Comparison of ENCODE assay signal across 8 mouse cellular contexts in the genomic region with DNA sequence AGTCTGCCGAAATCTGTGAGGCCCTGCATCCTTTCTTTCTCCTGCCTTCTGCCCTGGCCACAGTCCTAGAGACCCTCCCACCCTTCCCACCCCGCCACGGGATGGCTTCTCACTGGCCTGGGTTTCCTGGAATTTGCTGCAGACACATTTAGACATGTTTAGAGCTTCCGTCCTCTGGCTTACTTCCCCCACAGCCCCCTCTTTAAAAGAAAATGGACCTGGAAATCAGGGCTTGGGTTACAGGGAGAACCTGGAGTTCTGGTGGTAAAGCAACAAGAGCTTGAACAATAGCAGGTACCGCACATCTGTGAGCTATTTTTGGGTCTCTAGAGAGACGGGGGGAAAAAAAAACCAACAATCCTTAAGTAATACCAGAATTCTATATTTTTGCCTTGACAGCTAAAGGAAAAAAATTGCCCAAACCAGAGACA. TPM values are rescaled to one million over a fixed set of nuclear protein-coding genes. Genes with fewer than 3 reads are reported as not detected.
A peak's percentile ranks its signal among the peaks of the same experiment; 100 is the strongest.
DNase-seq lines count a peak whose midpoint lies in the region; ATAC-seq lines count a peak whose summit lies in the region.

No protein-coding gene starts in this region.

- no peak for DNase-seq in lung, postnatal 10 days
- peak; percentile 82 for DNase-seq in embryonic facial prominence, embryonic 11.5 days (ENCODE audit: low spot score)
- DNase-seq in frontal cortex, postnatal 14 days (ENCODE audit: low spot score in 2 of 2), result no peak
- DNase-seq in lung, postnatal 36 days, result no peak

- no peaks in the 10 kb centered on the region for H3K9me3 ChIP-seq in lung, embryonic 15.5 days
- H3K9me3 ChIP-seq in embryonic facial prominence, embryonic 11.5 days (replicated peaks; ENCODE audit: control insufficient read depth, low read length), result no peaks in the 10 kb centered on the region
- no peaks in the 10 kb centered on the region for H3K9me3 ChIP-seq in intestine, embryonic 15.5 days
- H3K9me3 ChIP-seq in neural tube, embryonic 14.5 days (ENCODE audit: control insufficient read depth, low read length), result no peaks in the 10 kb centered on the region

- no peak overlapping the region for H3K4me3 ChIP-seq in lung, embryonic 15.5 days
- H3K4me3 ChIP-seq in embryonic facial prominence, embryonic 11.5 days (ENCODE audit: low read depth, low read length), result no peak overlapping the region
- H3K4me3 ChIP-seq in intestine, embryonic 15.5 days (replicated peaks), result no peak overlapping the region
- no peak overlapping the region for H3K4me3 ChIP-seq in neural tube, embryonic 14.5 days (ENCODE audit: low read depth, low read length)

- H3K4me1 ChIP-seq in lung, embryonic 15.5 days, result peaks cover 42% of the 10 kb centered on the region
- peaks cover 15% of the 10 kb centered on the region for H3K4me1 ChIP-seq in embryonic facial prominence, embryonic 11.5 days (ENCODE audit: control insufficient read depth, insufficient read depth, low read length)
- peaks cover 34% of the 10 kb centered on the region for H3K4me1 ChIP-seq in intestine, embryonic 15.5 days (replicated peaks)
- peaks cover 14% of the 10 kb centered on the region for H3K4me1 ChIP-seq in neural tube, embryonic 14.5 days (ENCODE audit: control insufficient read depth, insufficient read depth, low read length)

- no peak overlapping the region for H3K9ac ChIP-seq in lung, embryonic 15.5 days
- no peak overlapping the region for H3K9ac ChIP-seq in embryonic facial prominence, embryonic 11.5 days (replicated peaks; ENCODE audit: low read length)
- no peak overlapping the region for H3K9ac ChIP-seq in intestine, embryonic 15.5 days
- H3K9ac ChIP-seq in neural tube, embryonic 14.5 days (replicated peaks; ENCODE audit: low read depth, low read length), result no peak overlapping the region

- no peaks in the 10 kb centered on the region for H3K36me3 ChIP-seq in lung, embryonic 15.5 days
- H3K36me3 ChIP-seq in embryonic facial prominence, embryonic 11.5 days (replicated peaks; ENCODE audit: control insufficient read depth, insufficient read depth, low read depth, low read length), result no peaks in the 10 kb centered on the region
- no peaks in the 10 kb centered on the region for H3K36me3 ChIP-seq in intestine, embryonic 15.5 days
- H3K36me3 ChIP-seq in neural tube, embryonic 14.5 days (ENCODE audit: control insufficient read depth, insufficient read depth, low read length), result no peaks in the 10 kb centered on the region

- peak overlapping the region; percentile 90 for H3K27ac ChIP-seq in lung, embryonic 15.5 days
- peak overlapping the region; percentile 82 for H3K27ac ChIP-seq in embryonic facial prominence, embryonic 11.5 days (replicated peaks; ENCODE audit: low read depth, low read length)
- H3K27ac ChIP-seq in intestine, embryonic 15.5 days, result peak overlapping the region; percentile 88
- peak overlapping the region; percentile 36; the same call in 1 of the 2 replicates for H3K27ac ChIP-seq in neural tube, embryonic 14.5 days (ENCODE audit: low read depth, low read length)

- peak overlapping the region; percentile 29 for H3K4me2 ChIP-seq in lung, embryonic 15.5 days
- H3K4me2 ChIP-seq in embryonic facial prominence, embryonic 11.5 days (ENCODE audit: low read depth, low read length), result no peak overlapping the region
- H3K4me2 ChIP-seq in intestine, embryonic 15.5 days (replicated peaks), result peak overlapping the region; percentile 38; the same call in 1 of the 2 replicates
- no peak overlapping the region for H3K4me2 ChIP-seq in neural tube, embryonic 14.5 days (ENCODE audit: low read depth, low read length)

- 10% methylated on average over 6 of the region's 6 CpGs for WGBS in lung, embryonic 15.5 days
- 5% methylated on average over 6 of the region's 6 CpGs for WGBS in embryonic facial prominence, embryonic 11.5 days
- WGBS in intestine, embryonic 15.5 days, result 25% methylated on average over 6 of the region's 6 CpGs
- 20% methylated on average over 6 of the region's 6 CpGs for WGBS in neural tube, embryonic 14.5 days

- ATAC-seq in lung, embryonic 15.5 days (ENCODE audit: borderline replicate concordance, extremely low read depth, low FRiP score, low TSS enrichment), result peak; percentile 29; the same call in 1 of the 2 replicates
- no peak for ATAC-seq in embryonic facial prominence, embryonic 11.5 days (replicated peaks; ENCODE audit: insufficient number of reproducible peaks, low FRiP score, low TSS enrichment, low read depth)
- no peak for ATAC-seq in intestine, embryonic 15.5 days
- ATAC-seq in neural tube, embryonic 14.5 days (ENCODE audit: low read depth), result no peak
- ATAC-seq in inflammation-experienced regulatory T-cells, adult 6 months, result no peak

- no peaks in the 10 kb centered on the region for H3K27me3 ChIP-seq in lung, embryonic 15.5 days
- no peaks in the 10 kb centered on the region for H3K27me3 ChIP-seq in embryonic facial prominence, embryonic 11.5 days (ENCODE audit: control insufficient read depth, insufficient read depth, low read length)
- no peaks in the 10 kb centered on the region for H3K27me3 ChIP-seq in intestine, embryonic 15.5 days (replicated peaks)
- H3K27me3 ChIP-seq in neural tube, embryonic 14.5 days (ENCODE audit: control insufficient read depth, insufficient read depth, low read length), result no peaks in the 10 kb centered on the region

RNA-seq across cellular contexts. Expression of a gene that starts 8.5 kb away (rescaled TPM):
- polyA plus RNA-seq in lung, embryonic 15.5 days (2015; fragmentation: Nextera tagmentation; extraction: Ambion mirVana), result 22.1 and 23.9 TPM in 2 replicates
- polyA plus RNA-seq in embryonic facial prominence, embryonic 11.5 days (2014; fragmentation: Nextera tagmentation; extraction: Ambion mirVana), result 17.2 and 17.7 TPM in 2 replicates
- polyA plus RNA-seq in intestine, embryonic 15.5 days (2015; fragmentation: Nextera tagmentation; extraction: Ambion mirVana), result 11.3 and 12.2 TPM in 2 replicates
- polyA plus RNA-seq in neural tube, embryonic 14.5 days (2014; fragmentation: Nextera tagmentation; extraction: Ambion mirVana), result 20.8 and 26.6 TPM in 2 replicates
- 10 to 100 TPM; 24.9 to 41.2 (median 27.0) TPM for polyA plus RNA-seq in inflammation-experienced regulatory T-cells, adult 6 months (2017; shearing (Covaris generic))

Comparison
In these comparisons a context has a peak if more than half of its experiments do, and no peak if none do; other contexts are left out.
1. H3K27ac ChIP-seq: peak in every context shown above with its lines; median percentile 90 in lung, embryonic 15.5 days; 88 in intestine, embryonic 15.5 days; 82 in embryonic facial prominence, embryonic 11.5 days; 36 in neural tube, embryonic 14.5 days.
2. H3K4me2 ChIP-seq: peak in lung, embryonic 15.5 days (single experiment) and intestine, embryonic 15.5 days (single experiment); none in embryonic facial prominence, embryonic 11.5 days (single experiment) and neural tube, embryonic 14.5 days (single experiment).